Mouse (Mus musculus) liver, adult 2 months (tissue): ENCODE data around the gene Prkcb. TPM values are rescaled to one million over a fixed set of nuclear protein-coding genes. Genes with fewer than 3 reads are reported as not detected.

ENCODE experiments used
- DNase-seq: peaks from one replicate; pipeline ENCODE4 v3.0.0-alpha.2; 2011; ENCODE audit warnings: low read depth, low spot score; ENCODE audit errors: extremely low read depth
- H3K27ac ChIP-seq: fragments of 200-500 bp; replicated peaks from 2 replicates; pipeline ENCODE4 v1.5.1; 2012; ENCODE audit warnings: low read depth, mild to moderate bottlenecking, control low read depth, inconsistent platforms, low read length; ENCODE audit not compliant: insufficient read depth
- H3K27me3 ChIP-seq: fragments of 200-500 bp; 2 replicates; pipeline ENCODE4 v1.6.1; 2012; ENCODE audit warnings: mild to moderate bottlenecking, moderate library complexity, low read length, inconsistent platforms; ENCODE audit not compliant: control insufficient read depth, insufficient read depth
- H3K36me3 ChIP-seq: fragments of 200-500 bp; 2 replicates; pipeline ENCODE4 v1.6.1; 2012; ENCODE audit warnings: low read length, inconsistent platforms; ENCODE audit not compliant: control insufficient read depth, insufficient read depth
- H3K4me1 ChIP-seq: fragments of 200-500 bp; 2 replicates; pipeline ENCODE4 v1.6.1; 2011; ENCODE audit warnings: low read length; ENCODE audit not compliant: control insufficient read depth, insufficient read depth
- H3K4me3 ChIP-seq: fragments of 200-500 bp; 2 replicates; pipeline ENCODE4 v1.5.1; 2011; ENCODE audit warnings: low read depth, mild to moderate bottlenecking, control low read depth, low read length, moderate library complexity; ENCODE audit not compliant: insufficient read depth
- H3K79me2 ChIP-seq: fragments of 200-500 bp; 2 replicates; pipeline ENCODE4 v1.6.1; 2012; ENCODE audit warnings: inconsistent platforms, mild to moderate bottlenecking, low read length, moderate library complexity; ENCODE audit not compliant: control insufficient read depth, insufficient read depth
- H3K9ac ChIP-seq: fragments of 200-500 bp; 2 replicates; pipeline ENCODE4 v1.6.1; 2012; ENCODE audit warnings: low read depth, mild to moderate bottlenecking, control low read depth, inconsistent platforms, low read length
- CTCF ChIP-seq: fragments of 200-500 bp; IDR thresholded peaks from 2 replicates; pipeline ENCODE4 v1.5.1; 2011; ENCODE audit warnings: low read depth, low read length, control low read depth
- POLR2A ChIP-seq: fragments of 200-500 bp; IDR thresholded peaks from 2 replicates; pipeline ENCODE4 v1.6.1; 2011; ENCODE audit warnings: low read length, control low read depth; ENCODE audit not compliant: insufficient read depth; ENCODE audit errors: extremely low read depth
- WGBS: fragments of 180-500 bp; shearing (Covaris S2); methylation state at CpG from one replicate; pipeline ENCODE4 v1.1.7; 2018; 5-methylcytosine and 5-hydroxymethylcytosine counted together
- polyA plus RNA-seq: library from polyadenylated mRNA; depleted of rRNA; stranded (reverse); fragments of >200 nt; gene quantifications from 2 replicates; pipeline ENCODE4 v1.2.3, GENCODE M21; 2012
- total RNA-seq: library from RNA; depleted of rRNA; stranded (reverse); fragments of >200 nt; gene quantifications from 2 replicates; pipeline ENCODE4 v1.2.3, GENCODE M21; 2014

Prkcb gene
- total and polyA plus RNA-seq, 2 experiments = 2.5 to 3.7 TPM

- no peaks in the 10 kb centered on the region for H3K36me3 ChIP-seq
- H3K27me3 ChIP-seq = no peaks in the 10 kb centered on the region; the same call in 1 of the 2 replicates
- no peaks in the 10 kb centered on the region for H3K4me1 ChIP-seq
- no peak for DNase-seq
- H3K27ac ChIP-seq = no peak overlapping the region
- no peak for TF ChIP-seq CTCF
- no peak for TF ChIP-seq POLR2A
- H3K9ac ChIP-seq = no peak overlapping the region
- H3K4me3 ChIP-seq = no peak overlapping the region
- no peaks in the 10 kb centered on the region; the same call in 1 of the 2 replicates for H3K79me2 ChIP-seq
- WGBS = 84% methylated on average over 4 of the region's 4 CpGs
Observed at GRCm38 (mm10) chr7:122351816-122352215, 63.3 kb downstream of the Prkcb start.

GRCm38 (mm10) chr7:122352566-122353277 lies 64.2 kb downstream of the Prkcb start:
- no peak for DNase-seq
- no peaks in the 10 kb centered on the region for H3K36me3 ChIP-seq
- TF ChIP-seq POLR2A (no peak), CTCF (no peak)
- H3K9ac ChIP-seq = no peak overlapping the region
- H3K4me3 ChIP-seq = no peak overlapping the region
- no peak overlapping the region for H3K27ac ChIP-seq
- H3K79me2 ChIP-seq = no peaks in the 10 kb centered on the region; the same call in 1 of the 2 replicates
- 77% methylated on average over 12 of the region's 12 CpGs for WGBS
- no peaks in the 10 kb centered on the region for H3K4me1 ChIP-seq
- no peaks in the 10 kb centered on the region; the same call in 1 of the 2 replicates for H3K27me3 ChIP-seq

GRCm38 (mm10) chr7:122353329-122353728 lies 64.8 kb downstream of the Prkcb start:
- TF ChIP-seq POLR2A (no peak), CTCF (no peak)
- Histone ChIP-seq H3K36me3 (no peaks in the 10 kb centered on the region), H3K79me2 (no peaks in the 10 kb centered on the region), H3K27ac (no peak overlapping the region), H3K4me1 (no peaks in the 10 kb centered on the region), H3K9ac (no peak overlapping the region), H3K27me3 (no peaks in the 10 kb centered on the region; the same call in 1 of the 2 replicates), H3K4me3 (no peak overlapping the region)
- no peak for DNase-seq
- 76% methylated on average over 4 of the region's 4 CpGs for WGBS

- Histone ChIP-seq H3K79me2 (no peaks in the 10 kb centered on the region), H3K36me3 (no peaks in the 10 kb centered on the region), H3K4me1 (no peaks in the 10 kb centered on the region), H3K4me3 (no peak overlapping the region), H3K9ac (no peak overlapping the region), H3K27ac (no peak overlapping the region), H3K27me3 (no peaks in the 10 kb centered on the region; the same call in 1 of the 2 replicates)
- no peak for DNase-seq
- 54% methylated on average over 2 of the region's 2 CpGs for WGBS
- TF ChIP-seq CTCF (no peak), POLR2A (no peak)
Observed at GRCm38 (mm10) chr7:122356941-122357340, 68.4 kb downstream of the Prkcb start.

DNA sequence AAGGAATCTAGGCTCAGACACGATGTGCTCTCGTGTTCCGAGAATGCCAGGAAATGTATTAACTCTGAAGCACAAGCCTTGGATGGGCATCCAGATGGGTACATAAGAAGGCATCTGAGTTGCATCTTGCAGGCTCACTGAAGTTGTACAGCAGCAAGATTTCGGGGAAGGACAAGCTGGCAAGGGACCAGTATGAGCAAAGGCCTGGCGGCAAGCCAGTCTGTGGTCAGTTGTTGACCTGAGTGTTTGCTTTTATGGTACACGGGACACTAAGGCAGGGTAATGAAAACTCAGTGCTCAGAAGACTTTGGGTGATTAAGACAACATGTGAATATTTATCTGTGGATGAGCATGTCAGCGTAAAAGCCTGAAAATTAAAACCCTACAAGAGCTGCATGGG lies 69.3 kb downstream of the Prkcb start:
- no peak for TF ChIP-seq CTCF
- TF ChIP-seq POLR2A = no peak
- 66% methylated on average over 7 of the region's 7 CpGs for WGBS
- H3K4me1 ChIP-seq = no peaks in the 10 kb centered on the region
- no peak overlapping the region for H3K27ac ChIP-seq
- H3K27me3 ChIP-seq = no peaks in the 10 kb centered on the region; the same call in 1 of the 2 replicates
- no peak overlapping the region for H3K9ac ChIP-seq
- no peak for DNase-seq
- no peaks in the 10 kb centered on the region for H3K36me3 ChIP-seq
- no peak overlapping the region for H3K4me3 ChIP-seq
- no peaks in the 10 kb centered on the region for H3K79me2 ChIP-seq

DNA sequence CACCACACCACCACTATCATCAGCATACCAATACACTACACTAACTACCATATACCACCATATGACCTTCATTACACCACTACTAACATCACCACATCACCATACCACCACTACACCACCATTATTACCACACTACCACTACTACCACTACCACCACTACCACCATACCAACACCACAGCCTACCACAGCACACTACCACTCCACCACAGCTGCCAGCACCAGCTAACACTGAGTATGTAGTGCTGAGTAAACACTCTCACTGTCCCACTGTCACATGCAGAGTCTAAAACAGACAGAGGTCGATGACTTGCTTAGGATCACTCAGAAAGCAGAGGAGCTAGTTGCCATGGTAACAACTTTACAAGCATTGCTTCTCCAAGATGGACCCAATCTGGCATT lies 78.1 kb downstream of the Prkcb start:
- no peak for TF ChIP-seq CTCF

More for the DNA sequence above, 78.1 kb downstream of the Prkcb start:
- H3K36me3 ChIP-seq = no peaks in the 10 kb centered on the region
- no peak for DNase-seq
- H3K4me3 ChIP-seq = no peak overlapping the region
- WGBS = 60% methylated on average over 1 of the region's 1 CpGs
- no peak overlapping the region for H3K27ac ChIP-seq
- H3K9ac ChIP-seq = no peak overlapping the region
- H3K4me1 ChIP-seq = no peaks in the 10 kb centered on the region
- no peaks in the 10 kb centered on the region for H3K27me3 ChIP-seq
- no peaks in the 10 kb centered on the region for H3K79me2 ChIP-seq
